Mouse (Mus musculus) embryonic stem cell, embryonic (primary cell): Measurements from ENCODE around the gene Soat2.

Experiments used
- CTCF ChIA-PET, 4 experiments: fragments of 300-600 bp in 2 of 4; fragments of 350-600 bp in 2 of 4; sonication (Branson Sonifier 250); formaldehyde crosslinking; loops; one replicate each; lab custom pipeline; 2022; ENCODE audit warnings: inconsistent platforms in 2 of 4; lab: Charles Lee
- POLR2A ChIA-PET, 4 experiments: fragments of 300-600 bp in 2 of 4; fragments of 350-600 bp in 2 of 4; sonication (Branson Sonifier 250); formaldehyde crosslinking; loops; one replicate each; lab custom pipeline; 2022; ENCODE audit warnings: antibody characterized with exemption in 4 of 4, inconsistent platforms in 1 of 4; lab: Charles Lee

The Soat2 gene

GRCm38 (mm10) chr15:102179924-102180323 lies 29.6 kb downstream of the Soat2 start:
- ChIA-PET POLR2A (interaction anchor here (0.6 to 5.3 kb wide), 61 partner anchors 8 to 1395 kb away, joined by 3 to 47 read pairs (median 5); partner anchors contain the start of genes Soat2 (in 3 of the 4), Zfp740 (in 3 of the 4), Csad (in 2 of the 4) and Mfsd5 (in 1 of the 4)), CTCF (interaction anchor here (0.6 to 6.8 kb wide), 23 partner anchors 8 to 982 kb away, joined by 3 to 109 read pairs (median 4); partner anchors contain the start of genes Csad (in 2 of the 4), Pfdn5 (in 1 of the 4) and Zfp740 (in 1 of the 4))

GRCm38 (mm10) chr15:102183076-102183475 lies 32.8 kb downstream of the Soat2 start:
- ChIA-PET POLR2A (interaction anchor here in 1 of 4 experiments (0.8 kb wide), 1 partner anchor 26 kb away, joined by 3 read pairs; no protein-coding TSS in a partner anchor), CTCF (interaction anchor here in 1 of 4 experiments (0.7 kb wide), 1 partner anchor 937 kb away, joined by 3 read pairs; no protein-coding TSS in a partner anchor)

DNA sequence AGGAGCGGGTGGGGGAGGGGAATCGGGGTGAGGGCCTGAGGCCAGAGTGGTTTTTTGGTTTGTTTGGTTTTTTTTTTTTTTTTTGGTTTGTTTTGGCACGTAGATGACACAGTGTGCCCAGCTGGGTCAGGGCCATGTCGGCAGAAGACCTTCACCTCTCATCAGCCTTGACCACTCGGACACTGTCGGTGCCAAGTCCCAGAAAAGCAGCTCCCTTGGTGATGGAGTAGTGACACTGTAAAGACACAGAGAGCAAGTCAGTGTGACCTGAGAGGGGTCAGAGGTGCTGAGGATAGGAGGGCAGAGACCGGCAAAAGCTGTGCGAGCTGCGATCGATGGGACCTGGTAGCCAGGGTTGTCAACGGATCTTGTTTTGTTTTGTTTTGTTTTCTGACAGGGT lies 35.9 kb downstream of the Soat2 start:
- POLR2A ChIA-PET: interaction anchor here in 3 of 4 experiments (0.6 to 9.8 kb wide), 9 partner anchors 9 to 484 kb away, joined by 3 to 87 read pairs (median 7); partner anchors contain the start of genes Csad (in 2 of the 3), Zfp740 (in 2 of the 3), Itgb7 (in 1 of the 3) and Spryd3 (in 1 of the 3)
- CTCF ChIA-PET: interaction anchor here in 3 of 4 experiments (0.6 to 1.8 kb wide), 3 partner anchors 8 to 37 kb away, joined by 3 to 26 read pairs (median 4); no protein-coding TSS in a partner anchor

- POLR2A ChIA-PET: interaction anchor here in 3 of 4 experiments (0.6 to 9.8 kb wide), 13 partner anchors 9 to 1227 kb away, joined by 3 to 87 read pairs (median 4); partner anchors contain the start of genes Csad (in 2 of the 3), Zfp740 (in 2 of the 3) and Tarbp2 (in 1 of the 3)
- CTCF ChIA-PET: interaction anchor here in 2 of 4 experiments (0.9 to 2.6 kb wide), 5 partner anchors 9 to 80 kb away, joined by 3 to 12 read pairs (median 4); no protein-coding TSS in a partner anchor
Measured at GRCm38 (mm10) chr15:102188096-102188495, 37.8 kb downstream of the Soat2 start.

DNA sequence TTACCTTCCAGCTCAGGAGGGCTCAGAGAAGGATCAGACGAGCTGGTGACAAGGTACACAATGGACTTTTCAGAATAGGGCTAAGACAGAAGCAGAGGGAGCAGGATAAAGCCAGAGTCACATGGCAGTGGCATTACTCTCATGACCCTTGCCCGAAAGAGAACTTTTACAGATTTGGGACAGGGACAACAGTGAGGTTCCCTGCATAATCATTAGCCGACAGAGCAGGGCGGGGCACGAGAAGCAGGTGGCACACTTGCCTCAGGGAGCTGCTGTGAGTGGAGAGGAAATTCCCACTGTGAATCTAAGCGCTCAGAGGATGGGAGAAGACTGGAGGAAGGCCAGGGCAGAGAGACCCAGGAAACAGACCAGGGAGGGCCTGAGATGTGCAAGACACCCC lies 38.6 kb downstream of the Soat2 start:
- POLR2A ChIA-PET: interaction anchor here in 3 of 4 experiments (0.5 to 9.8 kb wide), 21 partner anchors 9 to 329 kb away, joined by 3 to 87 read pairs (median 3); partner anchors contain the start of genes Csad (in 2 of the 3), Zfp740 (in 2 of the 3), Spryd3 (in 1 of the 3) and Tarbp2 (in 1 of the 3)
- CTCF ChIA-PET: interaction anchor here in 3 of 4 experiments (0.6 to 2.6 kb wide), 13 partner anchors 10 to 1380 kb away, joined by 3 to 12 read pairs (median 4); no protein-coding TSS in a partner anchor

GRCm38 (mm10) chr15:102191699-102192098 lies 41.4 kb downstream of the Soat2 start:
- ChIA-PET POLR2A (interaction anchor here (0.6 to 9.8 kb wide), 14 partner anchors 9 to 62 kb away, joined by 3 to 87 read pairs (median 4); partner anchors contain the start of genes Csad (in 2 of the 4), Zfp740 (in 2 of the 4) and Spryd3 (in 1 of the 4)), CTCF (interaction anchor here in 3 of 4 experiments (1.0 to 1.6 kb wide), 4 partner anchors 13 to 91 kb away, joined by 3 to 5 read pairs (median 4); partner anchors contain the start of gene Tns2 (in 1 of the 3))

DNA sequence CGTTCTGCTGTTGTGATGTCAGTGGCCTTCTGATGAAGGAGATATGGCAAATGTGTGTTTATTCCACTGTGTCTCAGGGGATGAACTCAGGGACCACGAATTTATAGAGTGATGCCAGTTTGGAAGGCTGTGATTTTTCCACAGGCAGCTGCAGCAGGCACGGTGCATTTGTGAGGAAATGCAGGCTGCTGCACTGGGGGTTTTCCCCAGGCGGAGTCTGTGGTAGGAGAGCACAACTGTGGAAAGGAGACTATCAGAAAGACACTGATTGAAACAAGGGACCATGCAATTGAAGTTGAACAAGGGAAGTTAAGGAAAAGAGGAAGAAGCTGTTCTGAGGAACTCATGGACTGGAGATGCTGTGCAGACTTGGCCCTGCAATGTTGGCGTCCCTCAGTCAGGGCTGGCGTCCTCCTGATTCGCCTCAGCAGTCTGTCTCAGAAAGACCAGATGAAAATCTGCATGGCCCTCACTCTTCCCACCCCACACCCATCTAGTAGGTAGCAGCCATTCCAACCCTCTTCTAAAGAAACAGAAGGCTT lies 42.0 kb downstream of the Soat2 start:
- CTCF ChIA-PET: interaction anchor here in 2 of 4 experiments (1.0 to 1.4 kb wide), 2 partner anchors 13 to 32 kb away, joined by 4 to 5 read pairs; no protein-coding TSS in a partner anchor
- POLR2A ChIA-PET: interaction anchor here (0.6 to 9.8 kb wide), 12 partner anchors 9 to 64 kb away, joined by 3 to 87 read pairs (median 4); partner anchors contain the start of genes Csad (in 2 of the 4), Zfp740 (in 2 of the 4) and Spryd3 (in 1 of the 4)

DNA sequence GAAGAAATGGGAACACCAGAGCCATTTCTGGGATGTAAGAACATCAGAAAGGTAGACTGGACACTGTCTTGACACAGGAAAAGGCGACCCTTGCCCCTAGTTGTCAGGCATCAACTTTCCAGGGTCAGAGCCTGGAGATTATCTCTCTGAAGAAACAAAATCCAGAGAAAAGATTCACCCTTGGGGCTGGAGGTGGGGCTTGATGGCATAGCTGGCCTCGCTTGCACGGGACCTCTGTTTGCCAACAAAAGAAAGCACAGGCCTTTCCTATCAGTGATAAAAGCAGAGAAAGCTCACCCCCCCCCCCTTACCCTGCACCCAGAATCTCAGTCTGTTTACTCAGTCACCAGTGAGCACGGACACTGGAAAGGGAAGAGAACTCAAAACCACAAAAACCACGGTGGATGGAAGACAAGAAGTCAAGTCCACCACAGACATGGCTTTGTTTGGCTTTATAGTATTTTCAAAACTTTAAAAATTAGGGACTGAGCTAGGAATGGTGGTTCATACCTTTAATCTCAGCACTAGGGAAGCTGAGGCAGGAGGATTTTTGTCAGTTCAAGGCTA lies 42.6 kb downstream of the Soat2 start:
- ChIA-PET CTCF (interaction anchor here in 1 of 4 experiments (1.1 to 1.3 kb wide), 2 partner anchors 10 to 14 kb away, joined by 3 to 4 read pairs; partner anchors contain the start of gene Zfp740), POLR2A (interaction anchor here (0.6 to 9.8 kb wide), 13 partner anchors 9 to 66 kb away, joined by 3 to 87 read pairs (median 3); partner anchors contain the start of genes Csad (in 2 of the 4), Zfp740 (in 2 of the 4), Soat2 (in 1 of the 4) and Spryd3 (in 1 of the 4))

GRCm38 (mm10) chr15:102193652-102194051 lies 43.3 kb downstream of the Soat2 start:
- ChIA-PET CTCF (interaction anchor here in 2 of 4 experiments (0.5 to 1.3 kb wide), 6 partner anchors 9 to 93 kb away, joined by 3 to 12 read pairs (median 4); partner anchors contain the start of gene Zfp740 (in 1 of the 2)), POLR2A (interaction anchor here in 3 of 4 experiments (0.7 to 9.8 kb wide), 9 partner anchors 8 to 284 kb away, joined by 3 to 87 read pairs (median 3); partner anchors contain the start of genes Csad (in 2 of the 3), Zfp740 (in 2 of the 3) and Soat2 (in 1 of the 3))

DNA sequence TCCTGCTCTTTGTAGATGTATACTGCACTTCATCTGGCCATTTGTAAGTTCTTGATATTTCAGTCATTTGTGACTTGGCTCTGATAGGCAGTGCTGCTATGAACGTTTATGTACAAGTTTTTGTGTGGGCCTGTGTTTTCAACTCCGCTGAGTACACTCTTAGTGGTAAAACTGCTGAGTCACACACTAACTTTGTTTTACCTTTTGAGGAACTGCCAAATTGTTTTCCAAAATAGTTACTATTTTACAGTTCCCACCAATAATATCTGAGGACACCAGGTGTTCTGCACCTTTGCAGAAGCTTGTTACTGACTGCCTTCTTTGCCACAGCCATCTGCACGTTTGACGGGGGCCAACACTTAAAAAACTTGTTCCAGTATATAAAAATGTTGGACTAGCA lies 44.1 kb downstream of the Soat2 start:
- ChIA-PET POLR2A (interaction anchor here in 2 of 4 experiments (1.0 to 9.8 kb wide), 4 partner anchors 7 to 283 kb away, joined by 3 to 87 read pairs (median 30); partner anchors contain the start of genes Csad (in 2 of the 2) and Zfp740 (in 2 of the 2)), CTCF (interaction anchor here in 2 of 4 experiments (0.9 to 1.3 kb wide), 3 partner anchors 9 to 31 kb away, joined by 4 to 12 read pairs (median 4); partner anchors contain the start of gene Zfp740 (in 1 of the 2))

GRCm38 (mm10) chr15:102195373-102195772 lies 45.0 kb downstream of the Soat2 start:
- ChIA-PET CTCF (no interaction called here), POLR2A (interaction anchor here in 1 of 4 experiments (1.0 to 1.5 kb wide), 2 partner anchors 10 to 51 kb away, joined by 4 to 5 read pairs; no protein-coding TSS in a partner anchor)

GRCm38 (mm10) chr15:102198841-102199240 lies 48.5 kb downstream of the Soat2 start:
- ChIA-PET POLR2A (interaction anchor here in 3 of 4 experiments (0.9 to 8.7 kb wide), 7 partner anchors 9 to 206 kb away, joined by 3 to 87 read pairs (median 7); no protein-coding TSS in a partner anchor), CTCF (interaction anchor here in 2 of 4 experiments (0.6 to 1.0 kb wide), 2 partner anchors 25 to 964 kb away, joined by 3 to 4 read pairs; no protein-coding TSS in a partner anchor)

GRCm38 (mm10) chr15:102202971-102203834 lies 52.9 kb downstream of the Soat2 start, which contains the start of gene Zfp740:
TSS of gene Zfp740 (plus strand) at chr15:102203249.
- CTCF ChIA-PET: interaction anchor here (0.5 to 3.5 kb wide), 17 partner anchors 9 to 468 kb away, joined by 3 to 41 read pairs (median 4); no protein-coding TSS in a partner anchor
- POLR2A ChIA-PET: interaction anchor here (0.5 to 8.7 kb wide), 62 partner anchors 9 to 929 kb away, joined by 3 to 87 read pairs (median 4); partner anchors contain the start of genes Sp1 (in 2 of the 4), Espl1 (in 1 of the 4), Igfbp6 (in 1 of the 4) and Pfdn5 (in 1 of the 4)

- CTCF ChIA-PET: interaction anchor here in 3 of 4 experiments (0.5 to 3.5 kb wide), 12 partner anchors 8 to 467 kb away, joined by 3 to 41 read pairs (median 6); no protein-coding TSS in a partner anchor
- POLR2A ChIA-PET: interaction anchor here (0.5 to 8.7 kb wide), 73 partner anchors 8 to 314 kb away, joined by 3 to 87 read pairs (median 4); partner anchors contain the start of genes Sp1 (in 2 of the 4), Espl1 (in 1 of the 4), Gm9918 (in 1 of the 4) and Mfsd5 (in 1 of the 4)
Measured at GRCm38 (mm10) chr15:102203835-102204381, 53.6 kb downstream of the Soat2 start.
